Mouse (Mus musculus) hindbrain, embryonic 12.5 days (tissue): Measurements from ENCODE around the gene Zswim3. TPM values are rescaled to one million over a fixed set of nuclear protein-coding genes. Genes with fewer than 3 reads are reported as not detected.
"Not testable (repeated sequence)": the region's sequence is repeated elsewhere in the genome, so short reads cannot be mapped to it uniquely, and the experiment has no call there.

ENCODE experiments used
- ATAC-seq: fragments of 200-750 bp; cut with Nextera tagmentation; 2 replicates; pipeline ENCODE4 v1.8.0; 2017; ENCODE audit warnings: moderate TSS enrichment; ENCODE audit not compliant: low FRiP score
- H3K27ac ChIP-seq: fragments of 300-500 bp; sonication (generic); 2 replicates; pipeline ENCODE4 v1.5.1; 2016; ENCODE audit warnings: mild to moderate bottlenecking
- H3K27me3 ChIP-seq: fragments of 300-500 bp; sonication (generic); 2 replicates; pipeline ENCODE4 v1.6.1; 2016; ENCODE audit warnings: mild to moderate bottlenecking
- H3K36me3 ChIP-seq: fragments of 300-500 bp; sonication (generic); 2 replicates; pipeline ENCODE4 v1.6.1; 2016; ENCODE audit warnings: mild to moderate bottlenecking
- H3K4me1 ChIP-seq: fragments of 300-500 bp; sonication (generic); 2 replicates; pipeline ENCODE4 v1.6.1; 2016
- H3K4me2 ChIP-seq: fragments of 300-500 bp; sonication (generic); replicated peaks from 2 replicates; pipeline ENCODE4 v1.6.1; 2016; ENCODE audit warnings: mild to moderate bottlenecking
- H3K4me3 ChIP-seq: fragments of 300-500 bp; sonication (generic); 2 replicates; pipeline ENCODE4 v1.5.1; 2016; ENCODE audit warnings: mild to moderate bottlenecking
- H3K9ac ChIP-seq: fragments of 300-500 bp; sonication (generic); 2 replicates; pipeline ENCODE4 v1.6.1; 2016; ENCODE audit warnings: mild to moderate bottlenecking, moderate library complexity
- H3K9me3 ChIP-seq: fragments of 300-500 bp; sonication (generic); replicated peaks from 2 replicates; pipeline ENCODE4 v1.6.1; 2016; ENCODE audit warnings: mild to moderate bottlenecking
- WGBS: fragments of 180-500 bp; shearing (Covaris S2); methylation state at CpG from one replicate; pipeline ENCODE4 v1.1.7; 2016; 5-methylcytosine and 5-hydroxymethylcytosine counted together
- polyA plus RNA-seq: library from polyadenylated mRNA; unstranded; fragments of >200 nt; fragmentation: Nextera tagmentation; extraction: Ambion mirVana; gene quantifications from 2 replicates; pipeline ENCODE4 v1.2.1, GENCODE M21; 2016

The Zswim3 gene
- polyA plus RNA-seq, 1 experiment from 2014 or later, result 11.9 TPM

- Histone ChIP-seq H3K4me1 (peaks cover 23% of the 10 kb centered on the region), H3K9me3 (no peaks in the 10 kb centered on the region), H3K4me3 (peak overlapping the region; percentile 74), H3K27ac (no peak overlapping the region), H3K9ac (peak overlapping the region; percentile 67), H3K36me3 (peaks cover 30% of the 10 kb centered on the region), H3K27me3 (no peaks in the 10 kb centered on the region), H3K4me2 (peak overlapping the region; percentile 88)
- no peak for ATAC-seq
- 53% methylated on average over 8 of the region's 8 CpGs for WGBS
These were observed 29.6 kb downstream of the Zswim3 start for GRCm38 (mm10) chr2:164834531-164834930.

- H3K9me3 ChIP-seq, result no peaks in the 10 kb centered on the region
- H3K27me3 ChIP-seq, result no peaks in the 10 kb centered on the region
- ATAC-seq, result no peak
- no peak overlapping the region for H3K4me3 ChIP-seq
- no peak overlapping the region for H3K27ac ChIP-seq
- peaks cover 36% of the 10 kb centered on the region for H3K36me3 ChIP-seq
- WGBS, result 93% methylated on average over 4 of the region's 4 CpGs
- H3K9ac ChIP-seq, result no peak overlapping the region
- H3K4me1 ChIP-seq, result peaks cover 23% of the 10 kb centered on the region
- H3K4me2 ChIP-seq, result peak overlapping the region; percentile 88; the same call in 1 of the 2 replicates
These were observed 30.3 kb downstream of the Zswim3 start for GRCm38 (mm10) chr2:164835164-164835563.

- Histone ChIP-seq H3K9me3 (no peaks in the 10 kb centered on the region), H3K27ac (no peak overlapping the region), H3K4me3 (no peak overlapping the region), H3K9ac (no peak overlapping the region), H3K4me1 (no peaks in the 10 kb centered on the region), H3K36me3 (no peaks in the 10 kb centered on the region), H3K27me3 (no peaks in the 10 kb centered on the region), H3K4me2 (no peak overlapping the region)
- no peak for ATAC-seq
- WGBS, result 49% methylated on average over 3 of the region's 3 CpGs
These were observed 40.9 kb downstream of the Zswim3 start for GRCm38 (mm10) chr2:164845782-164846181.

GRCm38 (mm10) chr2:164850061-164850460 lies 45.2 kb downstream of the Zswim3 start:
- no peaks in the 10 kb centered on the region for H3K9me3 ChIP-seq
- no peak overlapping the region for H3K9ac ChIP-seq
- H3K4me2 ChIP-seq, result no peak overlapping the region
- ATAC-seq, result no peak
- H3K4me3 ChIP-seq, result no peak overlapping the region
- 82% methylated on average over 8 of the region's 8 CpGs for WGBS
- H3K4me1 ChIP-seq, result no peaks in the 10 kb centered on the region
- H3K27me3 ChIP-seq, result peaks cover 4% of the 10 kb centered on the region; the same call in 1 of the 2 replicates
- no peak overlapping the region for H3K27ac ChIP-seq
- H3K36me3 ChIP-seq, result no peaks in the 10 kb centered on the region

- H3K4me2 ChIP-seq, result not testable (repeated sequence)
- WGBS, result 82% methylated on average over 5 of the region's 5 CpGs
- peaks cover 34% of the 10 kb centered on the region for H3K27me3 ChIP-seq
These were observed 50.7 kb downstream of the Zswim3 start for GRCm38 (mm10) chr2:164855572-164855971.

GRCm38 (mm10) chr2:164856309-164857100 lies 51.6 kb downstream of the Zswim3 start:
- peak; percentile 49; the same call in 1 of the 2 replicates for ATAC-seq
- Histone ChIP-seq H3K9ac (peak overlapping the region; percentile 52), H3K9me3 (no peaks in the 10 kb centered on the region), H3K27ac (no peak overlapping the region), H3K4me1 (peaks cover 21% of the 10 kb centered on the region), H3K4me2 (peak overlapping the region; percentile 90), H3K36me3 (no peaks in the 10 kb centered on the region), H3K4me3 (peak overlapping the region; percentile 42), H3K27me3 (peaks cover 34% of the 10 kb centered on the region)
- WGBS, result 1% methylated on average over 42 of the region's 42 CpGs

More at GRCm38 (mm10) chr2:164855572-164855971, 50.7 kb downstream of the Zswim3 start:
- not testable (repeated sequence) for ATAC-seq, H3K27ac ChIP-seq, H3K36me3 ChIP-seq, H3K4me3 ChIP-seq, H3K9ac ChIP-seq, H3K9me3 ChIP-seq
- H3K4me1 ChIP-seq, result peaks cover 21% of the 10 kb centered on the region

GRCm38 (mm10) chr2:164857101-164857821 lies 52.4 kb downstream of the Zswim3 start, which contains the start of gene Pltp:
Pltp (minus strand) TSS chr2:164857711.
- Histone ChIP-seq H3K36me3 (no peaks in the 10 kb centered on the region), H3K4me3 (peak within 1 kb of the TSS; percentile 42), H3K27me3 (peaks cover 34% of the 10 kb centered on the region), H3K4me1 (peaks cover 27% of the 10 kb centered on the region), H3K27ac (peak within 1 kb of the TSS; percentile 41; the same call in 1 of the 2 replicates), H3K4me2 (peak within 1 kb of the TSS; percentile 90), H3K9ac (peak within 1 kb of the TSS; percentile 52), H3K9me3 (no peaks in the 10 kb centered on the region)
- WGBS, result under 1% methylated on average over 44 of the region's 47 CpGs
- ATAC-seq, result peak; percentile 85

- H3K4me3 ChIP-seq, result peak overlapping the region; percentile 42
- under 1% methylated on average over 19 of the region's 19 CpGs for WGBS
- no peak overlapping the region for H3K27ac ChIP-seq
- H3K9ac ChIP-seq, result peak overlapping the region; percentile 52
- peak; percentile 24; the same call in 1 of the 2 replicates for ATAC-seq
- H3K4me2 ChIP-seq, result peak overlapping the region; percentile 90
- H3K36me3 ChIP-seq, result no peaks in the 10 kb centered on the region
- peaks cover 30% of the 10 kb centered on the region for H3K4me1 ChIP-seq
- H3K27me3 ChIP-seq, result peaks cover 34% of the 10 kb centered on the region
- no peaks in the 10 kb centered on the region for H3K9me3 ChIP-seq
These were observed 53.1 kb downstream of the Zswim3 start for GRCm38 (mm10) chr2:164857842-164858553.

GRCm38 (mm10) chr2:164859155-164859554 lies 54.3 kb downstream of the Zswim3 start:
- WGBS, result 51% methylated on average over 2 of the region's 2 CpGs
- peaks cover 30% of the 10 kb centered on the region for H3K4me1 ChIP-seq
- H3K27me3 ChIP-seq, result peaks cover 32% of the 10 kb centered on the region
- H3K9me3 ChIP-seq, result no peaks in the 10 kb centered on the region
- no peak overlapping the region for H3K4me2 ChIP-seq
- no peak overlapping the region for H3K9ac ChIP-seq
- no peaks in the 10 kb centered on the region for H3K36me3 ChIP-seq
- no peak for ATAC-seq
- no peak overlapping the region for H3K4me3 ChIP-seq
- H3K27ac ChIP-seq, result no peak overlapping the region

GRCm38 (mm10) chr2:164859640-164860432 lies 54.9 kb downstream of the Zswim3 start:
- Histone ChIP-seq H3K9me3 (no peaks in the 10 kb centered on the region), H3K27ac (no peak overlapping the region), H3K9ac (no peak overlapping the region), H3K27me3 (peaks cover 30% of the 10 kb centered on the region), H3K4me1 (peaks cover 30% of the 10 kb centered on the region), H3K4me2 (no peak overlapping the region), H3K36me3 (no peaks in the 10 kb centered on the region), H3K4me3 (no peak overlapping the region)
- ATAC-seq, result no peak
- WGBS, result 50% methylated on average over 9 of the region's 9 CpGs

- no peak overlapping the region for H3K4me2 ChIP-seq
- 75% methylated on average over 4 of the region's 4 CpGs for WGBS
- ATAC-seq, result no peak
- peaks cover 26% of the 10 kb centered on the region for H3K27me3 ChIP-seq
- H3K9me3 ChIP-seq, result no peaks in the 10 kb centered on the region
- no peak overlapping the region for H3K4me3 ChIP-seq
- H3K27ac ChIP-seq, result no peak overlapping the region
- H3K4me1 ChIP-seq, result peaks cover 30% of the 10 kb centered on the region
- no peak overlapping the region for H3K9ac ChIP-seq
- no peaks in the 10 kb centered on the region for H3K36me3 ChIP-seq
These were observed 56.2 kb downstream of the Zswim3 start for GRCm38 (mm10) chr2:164861094-164861493.
